Mouse (Mus musculus) ES-CJ7 (cell line): ENCODE data around the gene Zc2hc1b.

Source experiments
- DNase-seq: peaks from one replicate; pipeline ENCODE4 v3.0.0; 2011; ENCODE audit warnings: low read depth, low spot score

The Zc2hc1b gene

DNA sequence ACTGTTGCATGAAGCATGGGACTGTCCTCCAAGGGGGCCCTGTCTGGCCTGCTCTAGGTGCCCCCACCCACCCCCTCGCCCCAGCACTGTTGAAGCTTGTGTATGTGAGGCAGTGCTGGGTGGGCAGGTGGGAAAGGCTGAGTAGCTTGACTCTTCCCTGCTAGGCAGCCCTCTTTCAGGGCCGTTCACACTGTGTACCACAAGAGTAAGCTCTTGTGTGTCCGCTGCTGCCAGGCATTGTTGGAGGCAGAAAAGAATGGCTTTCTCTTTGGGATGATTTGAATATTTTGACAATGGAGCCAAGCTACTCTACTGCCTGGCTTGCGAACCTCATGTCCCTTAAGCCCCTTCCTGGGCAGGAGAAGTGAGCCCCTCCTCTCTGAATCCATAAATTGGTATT, 62.8 kb downstream of the Zc2hc1b start:
- DNase-seq: no peak

DNA sequence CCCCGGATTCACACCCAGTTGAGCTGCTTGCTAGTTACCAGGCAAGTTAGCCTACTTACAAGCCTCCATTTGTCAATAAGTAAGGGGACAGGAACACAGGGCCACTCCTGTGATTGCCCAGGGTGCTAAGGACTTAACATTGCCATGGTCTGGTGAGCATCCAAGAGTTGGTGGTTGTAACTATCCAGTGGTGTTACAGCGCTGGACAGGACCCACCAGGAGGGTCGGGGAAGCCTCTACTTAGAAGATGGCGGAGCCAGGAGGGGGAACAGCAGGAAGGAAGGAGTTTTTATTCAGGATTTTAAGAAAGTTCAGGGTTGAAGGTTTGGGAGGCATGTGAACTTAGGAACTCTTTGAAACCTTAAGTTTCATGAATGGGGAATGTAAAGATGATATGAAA, 64.2 kb downstream of the Zc2hc1b start:
- DNase-seq: no peak

DNA sequence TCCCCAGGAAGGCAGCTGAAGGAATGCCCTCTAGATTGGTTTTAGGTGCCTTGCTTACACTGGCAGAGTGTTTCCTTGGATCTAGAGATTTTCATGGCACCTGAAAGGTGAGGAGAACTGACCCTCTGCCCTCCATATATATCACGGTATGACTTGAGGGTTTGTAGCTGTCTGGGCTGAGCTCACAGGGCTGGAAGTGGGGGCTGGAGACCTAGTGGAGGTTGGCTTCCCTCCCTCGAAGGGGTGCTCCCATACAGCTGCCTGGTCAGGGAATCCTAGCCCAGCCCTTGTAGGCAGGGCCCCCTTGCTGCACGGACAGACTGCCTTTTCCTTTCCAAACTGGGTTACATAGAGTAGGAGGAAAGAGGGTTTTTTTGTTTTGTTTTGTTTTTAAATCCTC, 65.0 kb downstream of the Zc2hc1b start:
- no peak for DNase-seq

- no peak for DNase-seq
Measured at GRCm38 (mm10) chr10:13109781-13110180, 68.0 kb downstream of the Zc2hc1b start.

GRCm38 (mm10) chr10:13108847-13109246, 69.0 kb downstream of the Zc2hc1b start:
- DNase-seq: peak; percentile 35

DNA sequence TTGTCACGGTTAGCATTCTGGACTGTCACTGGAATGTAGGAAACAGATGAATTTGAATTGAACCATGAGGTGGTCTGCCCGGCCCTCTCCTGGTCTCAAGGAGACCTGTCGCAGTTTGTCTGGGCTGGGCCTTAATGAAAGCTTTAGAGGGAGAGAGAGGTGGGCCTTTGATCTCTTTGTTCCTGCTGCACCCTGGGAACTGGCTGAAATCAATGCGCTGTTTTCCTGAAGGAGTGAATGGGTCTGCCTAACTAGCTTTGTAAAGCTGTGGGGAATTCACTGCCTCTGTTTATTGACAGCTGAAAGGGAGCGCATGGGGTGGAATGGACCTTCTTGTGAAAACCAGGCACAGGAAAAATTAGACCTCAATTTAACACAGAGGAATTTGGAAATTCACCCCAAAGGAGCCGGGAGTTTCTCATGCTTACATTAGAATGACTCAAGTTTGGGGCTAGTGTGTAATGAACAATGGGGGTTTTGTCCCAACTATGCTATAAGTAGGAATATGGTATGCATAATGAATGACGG, 69.7 kb downstream of the Zc2hc1b start:
- peak; percentile 94 for DNase-seq

- DNase-seq: peak; percentile 32
Measured at GRCm38 (mm10) chr10:13106909-13107624, 70.8 kb downstream of the Zc2hc1b start.

GRCm38 (mm10) chr10:13103838-13104237, 74.0 kb downstream of the Zc2hc1b start:
- no peak for DNase-seq

DNA sequence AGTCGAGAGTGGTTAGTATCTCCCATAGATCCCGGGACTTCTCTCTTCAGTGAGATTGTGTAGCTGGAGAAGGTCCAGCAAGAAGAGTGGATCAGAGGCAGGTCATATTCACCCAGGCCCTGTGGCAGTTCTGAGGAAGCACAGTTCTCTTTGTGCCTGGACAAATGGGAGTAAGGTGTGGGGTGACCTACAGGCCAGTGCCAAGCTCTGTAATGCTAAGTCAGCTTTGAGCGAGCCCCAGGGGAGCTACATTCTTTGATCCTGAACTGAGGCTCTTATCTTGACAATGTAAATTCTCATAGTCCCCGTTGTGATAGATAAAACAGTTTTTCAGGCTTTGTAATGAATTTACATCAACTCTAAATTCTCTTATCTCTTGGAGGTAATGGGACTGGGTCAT, 75.5 kb downstream of the Zc2hc1b start:
- peak; percentile 64 for DNase-seq

- DNase-seq: no peak
Measured at GRCm38 (mm10) chr10:13100061-13100648, 77.7 kb downstream of the Zc2hc1b start.
